Mouse (Mus musculus) stomach, embryonic 14.5 days (tissue): ENCODE data around the gene Topbp1. TPM values are rescaled to one million over a fixed set of nuclear protein-coding genes. Genes with fewer than 3 reads are reported as not detected.

Experiments used
- ATAC-seq: fragments of 200-750 bp; cut with Nextera tagmentation; 2 replicates; pipeline ENCODE4 v1.8.0; 2017; ENCODE audit warnings: low read depth, moderate TSS enrichment; ENCODE audit not compliant: insufficient number of reproducible peaks, insufficient read depth, low FRiP score
- H3K27ac ChIP-seq: fragments of 300-500 bp; sonication (generic); 2 replicates; pipeline ENCODE4 v1.5.1; 2014; ENCODE audit warnings: mild to moderate bottlenecking, low read length, moderate library complexity, mixed read lengths
- H3K27me3 ChIP-seq: fragments of 300-500 bp; sonication (generic); 2 replicates; pipeline ENCODE4 v1.6.1; 2014; ENCODE audit warnings: low read length, control low read depth, mixed read lengths; ENCODE audit not compliant: control insufficient read depth, insufficient read depth
- H3K36me3 ChIP-seq: fragments of 300-500 bp; sonication (generic); 2 replicates; pipeline ENCODE4 v1.6.1; 2014; ENCODE audit warnings: mild to moderate bottlenecking, control low read depth, low read length, moderate library complexity, mixed read lengths; ENCODE audit not compliant: control insufficient read depth, insufficient read depth
- H3K4me1 ChIP-seq: fragments of 300-500 bp; sonication (generic); 2 replicates; pipeline ENCODE4 v1.6.1; 2014; ENCODE audit warnings: low read length, control low read depth, mixed read lengths; ENCODE audit not compliant: control insufficient read depth, insufficient read depth
- H3K4me2 ChIP-seq: fragments of 300-500 bp; sonication (generic); replicated peaks from 2 replicates; pipeline ENCODE4 v1.6.1; 2014; ENCODE audit warnings: low read depth, low read length, control low read depth
- H3K4me3 ChIP-seq: fragments of 300-500 bp; sonication (generic); 2 replicates; pipeline ENCODE4 v1.5.1; 2014; ENCODE audit warnings: low read depth, low read length, control low read depth
- H3K9ac ChIP-seq: fragments of 300-500 bp; sonication (generic); replicated peaks from 2 replicates; pipeline ENCODE4 v1.6.1; 2014; ENCODE audit warnings: low read depth, mild to moderate bottlenecking, control low read depth, low read length, moderate library complexity, mixed read lengths
- H3K9me3 ChIP-seq: fragments of 300-500 bp; sonication (generic); 2 replicates; pipeline ENCODE4 v1.6.1; 2016; ENCODE audit warnings: low read depth, low read length, control low read depth; ENCODE audit not compliant: control insufficient read depth
- WGBS: fragments of 180-500 bp; shearing (Covaris S2); extraction: QIAGEN DNeasy Blood & Tissue Kit; methylation state at CpG from one replicate; pipeline ENCODE4 v1.1.7; 2014; 5-methylcytosine and 5-hydroxymethylcytosine counted together
- polyA plus RNA-seq: library from polyadenylated mRNA; unstranded; fragments of >200 nt; fragmentation: Nextera tagmentation; extraction: Ambion mirVana; gene quantifications from 2 replicates; pipeline ENCODE4 v1.2.1, GENCODE M21; 2014

Gene Topbp1
- 79.5 and 82.2 TPM in 2 replicates for polyA plus RNA-seq

DNA sequence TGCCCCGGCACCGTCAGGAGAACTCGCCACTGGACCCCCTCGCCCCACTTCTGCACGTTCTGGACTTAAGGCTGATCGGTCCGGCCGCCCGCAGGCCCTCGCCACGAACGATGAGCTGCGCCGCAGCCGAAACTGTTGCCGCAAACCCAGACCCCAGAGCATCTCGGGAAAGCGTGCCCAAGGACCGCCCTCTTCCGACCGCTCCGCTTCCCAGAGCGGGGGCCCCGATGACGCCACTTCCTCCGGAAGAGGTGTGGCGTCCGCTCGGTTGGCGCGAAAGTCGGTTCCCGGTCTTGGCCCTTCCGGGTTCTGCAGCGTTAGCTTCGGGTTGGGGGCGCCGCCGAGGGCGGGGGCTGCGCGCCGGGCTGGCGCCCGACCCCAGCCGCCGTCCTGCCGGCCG lies at the start of gene Topbp1, which contains the start of gene 1300017J02Rik:
Topbp1 (plus strand) TSS at position 289 of the 400 bp plus-strand sequence.
1300017J02Rik (minus strand) TSS at position 156 of the 400 bp plus-strand sequence.
- Histone ChIP-seq H3K4me1 (peaks cover 5% of the 10 kb centered on the region; the same call in 1 of the 2 replicates), H3K9me3 (no peaks in the 10 kb centered on the region), H3K4me3 (peak within 1 kb of the TSS; percentile 62), H3K9ac (peak within 1 kb of the TSS; percentile 77), H3K36me3 (peaks cover 17% of the 10 kb centered on the region; the same call in 1 of the 2 replicates), H3K27ac (peak within 1 kb of the TSS; percentile 80), H3K27me3 (no peaks in the 10 kb centered on the region), H3K4me2 (peak within 1 kb of the TSS; percentile 67)
- ATAC-seq = peak; percentile 96
- WGBS = under 1% methylated on average over 49 of the region's 49 CpGs

GRCm38 (mm10) chr9:103265778-103266177 lies 39.2 kb upstream of the Topbp1 start:
- Histone ChIP-seq H3K9me3 (no peaks in the 10 kb centered on the region), H3K4me1 (no peaks in the 10 kb centered on the region), H3K9ac (no peak overlapping the region), H3K27ac (no peak overlapping the region), H3K4me3 (no peak overlapping the region), H3K36me3 (no peaks in the 10 kb centered on the region), H3K27me3 (no peaks in the 10 kb centered on the region), H3K4me2 (no peak overlapping the region)
- no peak for ATAC-seq
- WGBS = 88% methylated on average over 4 of the region's 4 CpGs

DNA sequence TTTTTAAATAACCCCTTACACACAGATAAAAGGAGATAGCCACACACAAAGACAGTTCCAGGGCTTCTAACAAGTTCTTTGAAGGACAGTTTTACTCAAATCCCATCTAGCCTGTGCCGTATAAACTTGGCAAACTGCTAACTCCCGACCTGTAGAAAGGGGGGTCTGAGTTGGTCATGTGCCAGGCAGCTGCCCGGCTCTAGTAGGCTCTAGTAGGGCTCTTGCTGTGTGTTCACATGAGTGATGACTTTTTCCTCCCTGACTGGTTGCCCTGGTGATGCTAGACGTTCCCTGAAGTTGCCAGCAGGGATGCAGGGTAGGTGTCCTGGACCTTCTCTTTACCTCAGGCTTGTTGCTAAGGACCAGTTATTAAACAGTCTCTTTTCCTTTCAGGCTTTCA lies 33.9 kb upstream of the Topbp1 start:
- Histone ChIP-seq H3K4me3 (no peak overlapping the region), H3K36me3 (no peaks in the 10 kb centered on the region), H3K27me3 (no peaks in the 10 kb centered on the region), H3K9me3 (no peaks in the 10 kb centered on the region), H3K4me1 (no peaks in the 10 kb centered on the region), H3K4me2 (no peak overlapping the region), H3K27ac (no peak overlapping the region), H3K9ac (no peak overlapping the region)
- no peak for ATAC-seq
- WGBS = 10% methylated on average over 4 of the region's 4 CpGs

DNA sequence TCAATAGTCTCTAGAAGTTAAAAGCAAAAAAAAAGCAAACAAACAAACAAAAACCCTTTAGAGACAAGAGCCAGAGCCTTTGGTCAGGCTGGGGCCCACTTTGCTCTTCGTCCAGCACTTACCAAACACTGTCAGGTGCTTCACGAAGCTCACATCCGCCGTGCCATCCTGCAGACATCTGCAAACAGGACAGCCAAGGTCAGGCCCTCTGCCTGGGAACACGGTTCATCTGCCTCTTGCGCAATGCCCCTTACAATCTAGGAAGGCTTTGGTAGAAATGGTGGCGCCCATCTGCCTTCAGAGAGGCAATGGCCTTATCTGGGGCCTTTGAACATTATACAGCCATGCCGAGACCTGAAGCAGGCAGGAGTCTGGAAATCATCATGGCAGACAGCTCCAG lies 30.2 kb upstream of the Topbp1 start:
- ATAC-seq = no peak
- Histone ChIP-seq H3K36me3 (no peaks in the 10 kb centered on the region), H3K4me2 (no peak overlapping the region), H3K4me3 (no peak overlapping the region), H3K9ac (no peak overlapping the region), H3K27ac (no peak overlapping the region), H3K27me3 (no peaks in the 10 kb centered on the region), H3K4me1 (no peaks in the 10 kb centered on the region), H3K9me3 (no peaks in the 10 kb centered on the region)
- 67% methylated on average over 8 of the region's 8 CpGs for WGBS

DNA sequence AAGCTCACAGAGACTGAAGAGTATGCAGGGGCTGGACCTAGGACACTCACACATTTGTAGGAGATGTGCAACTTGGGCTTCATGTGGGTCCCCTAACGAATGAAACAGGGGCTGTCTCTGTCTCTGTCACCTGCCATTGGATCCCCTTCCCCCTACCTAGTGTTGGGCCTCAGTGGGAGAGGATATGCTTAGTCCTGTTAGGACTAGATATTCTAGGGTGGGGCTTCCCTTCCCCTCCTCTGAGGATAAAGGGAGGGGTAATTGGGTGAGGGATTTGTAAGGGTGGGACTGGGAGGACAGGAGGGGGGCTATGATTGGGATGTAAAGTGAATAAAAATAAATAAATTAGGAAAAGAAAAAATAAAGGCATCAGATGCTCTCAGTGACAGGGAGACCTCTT lies 29.3 kb upstream of the Topbp1 start:
- H3K4me2 ChIP-seq = no peak overlapping the region
- H3K27ac ChIP-seq = no peak overlapping the region
- H3K27me3 ChIP-seq = no peaks in the 10 kb centered on the region
- no peak overlapping the region for H3K4me3 ChIP-seq
- H3K9ac ChIP-seq = no peak overlapping the region
- WGBS = 83% methylated on average over 1 of the region's 1 CpGs
- H3K36me3 ChIP-seq = no peaks in the 10 kb centered on the region
- ATAC-seq = no peak
- no peaks in the 10 kb centered on the region for H3K4me1 ChIP-seq
- H3K9me3 ChIP-seq = no peaks in the 10 kb centered on the region

GRCm38 (mm10) chr9:103276876-103277275 lies 28.1 kb upstream of the Topbp1 start:
- WGBS = 77% methylated on average over 6 of the region's 6 CpGs

GRCm38 (mm10) chr9:103286396-103286795 lies 18.6 kb upstream of the Topbp1 start:
- no peak overlapping the region for H3K9ac ChIP-seq
- no peak for ATAC-seq
- 39% methylated on average over 4 of the region's 4 CpGs for WGBS

More at GRCm38 (mm10) chr9:103276876-103277275, 28.1 kb upstream of the Topbp1 start:
- Histone ChIP-seq H3K27me3 (no peaks in the 10 kb centered on the region), H3K27ac (no peak overlapping the region), H3K4me3 (no peak overlapping the region), H3K9ac (no peak overlapping the region), H3K4me2 (no peak overlapping the region), H3K4me1 (no peaks in the 10 kb centered on the region), H3K9me3 (no peaks in the 10 kb centered on the region), H3K36me3 (no peaks in the 10 kb centered on the region)
- no peak for ATAC-seq

GRCm38 (mm10) chr9:103286901-103287422 lies 18.1 kb upstream of the Topbp1 start:
- WGBS = 53% methylated on average over 13 of the region's 13 CpGs
- Histone ChIP-seq H3K27me3 (no peaks in the 10 kb centered on the region), H3K27ac (no peak overlapping the region), H3K9me3 (no peaks in the 10 kb centered on the region), H3K4me3 (no peak overlapping the region), H3K4me1 (no peaks in the 10 kb centered on the region), H3K36me3 (no peaks in the 10 kb centered on the region), H3K4me2 (no peak overlapping the region), H3K9ac (no peak overlapping the region)
- no peak for ATAC-seq

More at GRCm38 (mm10) chr9:103286396-103286795, 18.6 kb upstream of the Topbp1 start:
- H3K36me3 ChIP-seq = no peaks in the 10 kb centered on the region
- no peaks in the 10 kb centered on the region for H3K4me1 ChIP-seq
- no peak overlapping the region for H3K4me3 ChIP-seq
- no peaks in the 10 kb centered on the region for H3K27me3 ChIP-seq
- H3K4me2 ChIP-seq = no peak overlapping the region
- no peak overlapping the region for H3K27ac ChIP-seq
- no peaks in the 10 kb centered on the region for H3K9me3 ChIP-seq
